Mouse (Mus musculus) heart, embryonic 11.5 days (tissue): ENCODE measurements around the gene Tac2. TPM values are rescaled to one million over a fixed set of nuclear protein-coding genes. Genes with fewer than 3 reads are reported as not detected.

Experiments used
- ATAC-seq: fragments of 200-750 bp; cut with Nextera tagmentation; replicated peaks from 2 replicates; pipeline ENCODE4 v1.8.0; 2017; ENCODE audit warnings: moderate library complexity; ENCODE audit not compliant: insufficient number of reproducible peaks, low FRiP score, low TSS enrichment
- H3K27ac ChIP-seq: fragments of 300-500 bp; sonication (generic); 2 replicates; pipeline ENCODE4 v1.5.1; 2014; ENCODE audit warnings: mild to moderate bottlenecking, low read depth, low read length
- H3K27me3 ChIP-seq: fragments of 300-500 bp; sonication (generic); 2 replicates; pipeline ENCODE4 v1.6.1; 2014; ENCODE audit warnings: mild to moderate bottlenecking, low read length, mixed read lengths; ENCODE audit not compliant: control insufficient read depth, insufficient read depth
- H3K36me3 ChIP-seq: fragments of 300-500 bp; sonication (generic); 2 replicates; pipeline ENCODE4 v1.6.1; 2014; ENCODE audit warnings: mild to moderate bottlenecking, low read length, moderate library complexity, mixed read lengths; ENCODE audit not compliant: control insufficient read depth, insufficient read depth
- H3K4me1 ChIP-seq: fragments of 300-500 bp; sonication (generic); 2 replicates; pipeline ENCODE4 v1.6.1; 2014; ENCODE audit warnings: low read length; ENCODE audit not compliant: control insufficient read depth, insufficient read depth
- H3K4me2 ChIP-seq: fragments of 300-500 bp; sonication (generic); 2 replicates; pipeline ENCODE4 v1.6.1; 2014; ENCODE audit warnings: mild to moderate bottlenecking, moderate library complexity
- H3K4me3 ChIP-seq: fragments of 300-500 bp; sonication (generic); 2 replicates; pipeline ENCODE4 v1.5.1; 2014; ENCODE audit warnings: low read depth, low read length
- H3K9ac ChIP-seq: fragments of 300-500 bp; sonication (generic); 2 replicates; pipeline ENCODE4 v1.6.1; 2014; ENCODE audit warnings: mild to moderate bottlenecking, low read depth, low read length, moderate library complexity
- H3K9me3 ChIP-seq: fragments of 300-500 bp; sonication (generic); replicated peaks from 2 replicates; pipeline ENCODE4 v1.6.1; 2016; ENCODE audit warnings: low read length; ENCODE audit not compliant: control insufficient read depth
- WGBS: fragments of 180-500 bp; shearing (Covaris S2); extraction: QIAGEN DNeasy Blood & Tissue Kit; methylation state at CpG from one replicate; pipeline ENCODE4 v1.1.7; 2014; ENCODE audit not compliant: insufficient replicate concordance; 5-methylcytosine and 5-hydroxymethylcytosine counted together
- polyA plus RNA-seq: library from polyadenylated mRNA; unstranded; fragments of >200 nt; fragmentation: Nextera tagmentation; extraction: Ambion mirVana; gene quantifications from 2 replicates; pipeline ENCODE4 v1.2.1, GENCODE M21; 2014

Tac2 gene
- polyA plus RNA-seq, 1 experiment from 2014 or later, result 6.4 TPM

- WGBS, result 9% methylated on average over 1 of the region's 1 CpGs
- ATAC-seq, result no peak
- no peak overlapping the region for H3K27ac ChIP-seq
- H3K9ac ChIP-seq, result no peak overlapping the region
- no peaks in the 10 kb centered on the region for H3K9me3 ChIP-seq
- no peak overlapping the region for H3K4me2 ChIP-seq
- peaks cover 1% of the 10 kb centered on the region; the same call in 1 of the 2 replicates for H3K4me1 ChIP-seq
- H3K27me3 ChIP-seq, result no peaks in the 10 kb centered on the region
- peaks cover 2% of the 10 kb centered on the region for H3K36me3 ChIP-seq
- no peak overlapping the region for H3K4me3 ChIP-seq
Measured at GRCm38 (mm10) chr10:127691053-127691452, 33.2 kb upstream of the Tac2 start.

GRCm38 (mm10) chr10:127694636-127695035 is 29.6 kb upstream of the Tac2 start:
- no peak overlapping the region for H3K27ac ChIP-seq
- peaks cover 5% of the 10 kb centered on the region for H3K36me3 ChIP-seq
- 55% methylated on average over 2 of the region's 2 CpGs for WGBS
- H3K9me3 ChIP-seq, result no peaks in the 10 kb centered on the region
- no peaks in the 10 kb centered on the region for H3K27me3 ChIP-seq
- H3K4me2 ChIP-seq, result no peak overlapping the region
- H3K4me3 ChIP-seq, result no peak overlapping the region
- 0 out of 2 replicates have a peak, but pooled peaks have one; percentile 49 for ATAC-seq
- no peaks in the 10 kb centered on the region for H3K4me1 ChIP-seq
- no peak overlapping the region for H3K9ac ChIP-seq

GRCm38 (mm10) chr10:127695775-127696174 is 28.5 kb upstream of the Tac2 start:
- Histone ChIP-seq H3K9ac (no peak overlapping the region), H3K36me3 (peaks cover 8% of the 10 kb centered on the region), H3K9me3 (no peaks in the 10 kb centered on the region), H3K27me3 (no peaks in the 10 kb centered on the region), H3K4me2 (no peak overlapping the region), H3K4me1 (no peaks in the 10 kb centered on the region), H3K4me3 (no peak overlapping the region), H3K27ac (no peak overlapping the region)
- WGBS, result 88% methylated on average over 7 of the region's 7 CpGs
- ATAC-seq, result no peak

GRCm38 (mm10) chr10:127698966-127699365 is 25.3 kb upstream of the Tac2 start:
- no peak for ATAC-seq
- WGBS, result 88% methylated on average over 7 of the region's 7 CpGs
- peaks cover 8% of the 10 kb centered on the region; the same call in 1 of the 2 replicates for H3K36me3 ChIP-seq

GRCm38 (mm10) chr10:127703299-127703698 is 21.0 kb upstream of the Tac2 start:
- 0 out of 2 replicates have a peak, but pooled peaks cover 4% of the 10 kb centered on the region for H3K36me3 ChIP-seq
- H3K9me3 ChIP-seq, result no peaks in the 10 kb centered on the region
- no peak overlapping the region for H3K27ac ChIP-seq
- 39% methylated on average over 4 of the region's 4 CpGs for WGBS
- no peaks in the 10 kb centered on the region for H3K4me1 ChIP-seq
- H3K27me3 ChIP-seq, result no peaks in the 10 kb centered on the region
- no peak overlapping the region for H3K4me2 ChIP-seq
- ATAC-seq, result no peak
- H3K9ac ChIP-seq, result no peak overlapping the region
- no peak overlapping the region for H3K4me3 ChIP-seq

More at GRCm38 (mm10) chr10:127698966-127699365, 25.3 kb upstream of the Tac2 start:
- Histone ChIP-seq H3K9ac (no peak overlapping the region), H3K4me1 (no peaks in the 10 kb centered on the region), H3K27ac (no peak overlapping the region), H3K27me3 (no peaks in the 10 kb centered on the region), H3K4me2 (no peak overlapping the region), H3K4me3 (no peak overlapping the region), H3K9me3 (no peaks in the 10 kb centered on the region)

GRCm38 (mm10) chr10:127704293-127704692 is 20.0 kb upstream of the Tac2 start:
- H3K36me3 ChIP-seq, result 0 out of 2 replicates have a peak, but pooled peaks cover 4% of the 10 kb centered on the region
- H3K9me3 ChIP-seq, result no peaks in the 10 kb centered on the region
- no peak overlapping the region for H3K4me3 ChIP-seq
- H3K4me1 ChIP-seq, result no peaks in the 10 kb centered on the region
- no peak overlapping the region for H3K27ac ChIP-seq
- H3K4me2 ChIP-seq, result no peak overlapping the region
- H3K9ac ChIP-seq, result no peak overlapping the region
- H3K27me3 ChIP-seq, result no peaks in the 10 kb centered on the region
- ATAC-seq, result no peak
- WGBS, result 48% methylated on average over 2 of the region's 2 CpGs

GRCm38 (mm10) chr10:127704766-127705220 is 19.5 kb upstream of the Tac2 start, which contains the start of gene Myo1a:
Gene Myo1a, plus strand, starts transcription at chr10:127705170.
- Histone ChIP-seq H3K36me3 (0 out of 2 replicates have a peak, but pooled peaks cover 2% of the 10 kb centered on the region), H3K27ac (no peak within 1 kb of the TSS), H3K9ac (no peak within 1 kb of the TSS), H3K27me3 (no peaks in the 10 kb centered on the region), H3K9me3 (no peaks in the 10 kb centered on the region), H3K4me2 (no peak within 1 kb of the TSS), H3K4me3 (no peak within 1 kb of the TSS), H3K4me1 (no peaks in the 10 kb centered on the region)
- ATAC-seq, result no peak
- WGBS, result 56% methylated on average over 2 of the region's 2 CpGs

GRCm38 (mm10) chr10:127705783-127706182 is 18.5 kb upstream of the Tac2 start:
- Histone ChIP-seq H3K4me1 (no peaks in the 10 kb centered on the region), H3K27ac (no peak overlapping the region), H3K9ac (no peak overlapping the region), H3K27me3 (no peaks in the 10 kb centered on the region), H3K36me3 (no peaks in the 10 kb centered on the region), H3K4me3 (no peak overlapping the region), H3K9me3 (no peaks in the 10 kb centered on the region), H3K4me2 (no peak overlapping the region)
- ATAC-seq, result no peak
- 83% methylated on average over 4 of the region's 4 CpGs for WGBS

GRCm38 (mm10) chr10:127707721-127708120 is 16.6 kb upstream of the Tac2 start:
- H3K27me3 ChIP-seq, result no peaks in the 10 kb centered on the region
- no peaks in the 10 kb centered on the region for H3K4me1 ChIP-seq
- H3K4me3 ChIP-seq, result no peak overlapping the region
- H3K4me2 ChIP-seq, result no peak overlapping the region
- no peak for ATAC-seq
- H3K9ac ChIP-seq, result no peak overlapping the region
- no peak overlapping the region for H3K27ac ChIP-seq
- no peaks in the 10 kb centered on the region for H3K36me3 ChIP-seq
- H3K9me3 ChIP-seq, result no peaks in the 10 kb centered on the region
- 68% methylated on average over 7 of the region's 7 CpGs for WGBS
